Mouse (Mus musculus) stomach, embryonic 15.5 days (tissue): ENCODE data around the gene Gsto1. TPM values are rescaled to one million over a fixed set of nuclear protein-coding genes. Genes with fewer than 3 reads are reported as not detected.
A peak's percentile ranks its signal among the peaks of the same experiment; 100 is the strongest.
"Not testable (repeated sequence)": the region's sequence is repeated elsewhere in the genome, so short reads cannot be mapped to it uniquely, and the experiment has no call there.

ENCODE experiments used
- ATAC-seq: fragments of 200-750 bp; cut with Nextera tagmentation; 2 replicates; pipeline ENCODE4 v1.8.0; 2017; ENCODE audit warnings: low read depth, moderate number of reproducible peaks, moderate TSS enrichment; ENCODE audit not compliant: insufficient read depth, low FRiP score
- H3K27ac ChIP-seq: fragments of 300-500 bp; sonication (generic); 2 replicates; pipeline ENCODE4 v1.5.1; 2015; ENCODE audit warnings: mild to moderate bottlenecking, inconsistent platforms
- H3K27me3 ChIP-seq: fragments of 300-500 bp; sonication (generic); replicated peaks from 2 replicates; pipeline ENCODE4 v1.6.1; 2015; ENCODE audit warnings: inconsistent platforms
- H3K36me3 ChIP-seq: fragments of 300-500 bp; sonication (generic); 2 replicates; pipeline ENCODE4 v1.6.1; 2015; ENCODE audit warnings: inconsistent platforms
- H3K4me1 ChIP-seq: fragments of 300-500 bp; sonication (generic); 2 replicates; pipeline ENCODE4 v1.6.1; 2015; ENCODE audit warnings: inconsistent platforms
- H3K4me2 ChIP-seq: fragments of 300-500 bp; sonication (generic); 2 replicates; pipeline ENCODE4 v1.6.1; 2015; ENCODE audit warnings: mild to moderate bottlenecking, inconsistent platforms
- H3K4me3 ChIP-seq: fragments of 300-500 bp; sonication (generic); replicated peaks from 2 replicates; pipeline ENCODE4 v1.5.1; 2015; ENCODE audit warnings: inconsistent platforms
- H3K9ac ChIP-seq: fragments of 300-500 bp; sonication (generic); 2 replicates; pipeline ENCODE4 v1.6.1; 2015; ENCODE audit warnings: inconsistent platforms
- H3K9me3 ChIP-seq: fragments of 300-500 bp; sonication (generic); 2 replicates; pipeline ENCODE4 v1.6.1; 2016; ENCODE audit warnings: inconsistent platforms
- WGBS: fragments of 180-500 bp; shearing (Covaris S2); methylation state at CpG from one replicate; pipeline ENCODE4 v1.1.7; 2015; 5-methylcytosine and 5-hydroxymethylcytosine counted together
- polyA plus RNA-seq: library from polyadenylated mRNA; unstranded; fragments of >200 nt; fragmentation: Nextera tagmentation; extraction: Ambion mirVana; gene quantifications from 2 replicates; pipeline ENCODE4 v1.2.1, GENCODE M21; 2015

Gsto1 gene
- polyA plus RNA-seq, 1 experiment from 2014 or later = 1,161 TPM

DNA sequence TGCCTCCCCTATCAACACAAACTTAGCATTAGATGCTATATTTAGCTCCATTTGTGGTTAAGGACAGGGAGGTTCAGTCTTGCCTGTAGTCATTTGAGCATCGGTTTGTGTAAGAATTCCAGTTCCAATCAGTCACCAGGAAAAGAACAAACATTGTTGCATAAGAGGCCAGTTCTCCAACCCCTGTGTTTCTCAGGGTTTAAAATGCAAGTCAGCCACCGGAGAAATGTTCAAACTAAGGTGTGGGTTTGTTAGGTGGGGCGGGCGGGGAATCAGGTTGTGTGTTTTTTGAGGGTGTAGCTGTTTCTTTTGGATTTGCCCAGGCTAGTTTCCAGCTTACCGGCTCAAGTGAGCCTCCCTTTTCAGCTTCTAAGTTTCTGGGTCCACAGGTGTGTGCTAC, 20.2 kb upstream of the Gsto1 start:
- WGBS = 64% methylated on average over 5 of the region's 5 CpGs
- peak; percentile 81 for ATAC-seq
- Histone ChIP-seq H3K9ac (no peak overlapping the region), H3K4me2 (no peak overlapping the region), H3K36me3 (no peaks in the 10 kb centered on the region), H3K27me3 (no peaks in the 10 kb centered on the region), H3K4me1 (0 out of 2 replicates have a peak, but pooled peaks cover 8% of the 10 kb centered on the region), H3K9me3 (no peaks in the 10 kb centered on the region), H3K4me3 (no peak overlapping the region), H3K27ac (peak overlapping the region; percentile 82)

DNA sequence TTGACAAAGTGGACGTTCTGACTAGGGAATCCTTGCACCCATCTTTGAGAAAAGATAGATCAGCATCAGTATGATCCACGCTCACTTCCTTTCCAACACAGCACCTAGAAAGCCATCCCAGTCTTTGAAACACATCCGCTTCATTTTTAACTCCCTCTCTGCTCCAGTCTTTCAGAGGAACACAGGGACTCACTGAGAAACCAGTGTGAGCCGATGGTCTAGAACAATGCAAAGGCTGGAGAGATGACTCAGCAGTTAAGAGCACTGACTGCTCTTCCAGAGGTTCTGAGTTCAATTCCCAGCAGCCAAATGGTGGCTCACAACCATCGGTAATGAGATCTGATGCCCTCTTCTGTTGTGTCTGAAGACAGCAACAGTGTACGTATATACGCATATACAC, 19.0 kb upstream of the Gsto1 start:
- Histone ChIP-seq H3K9me3 (no peaks in the 10 kb centered on the region), H3K9ac (no peak overlapping the region), H3K27me3 (no peaks in the 10 kb centered on the region), H3K4me3 (no peak overlapping the region), H3K36me3 (no peaks in the 10 kb centered on the region), H3K4me1 (0 out of 2 replicates have a peak, but pooled peaks cover 8% of the 10 kb centered on the region), H3K27ac (peak overlapping the region; percentile 82), H3K4me2 (no peak overlapping the region)
- no peak for ATAC-seq
- WGBS = 81% methylated on average over 7 of the region's 7 CpGs

DNA sequence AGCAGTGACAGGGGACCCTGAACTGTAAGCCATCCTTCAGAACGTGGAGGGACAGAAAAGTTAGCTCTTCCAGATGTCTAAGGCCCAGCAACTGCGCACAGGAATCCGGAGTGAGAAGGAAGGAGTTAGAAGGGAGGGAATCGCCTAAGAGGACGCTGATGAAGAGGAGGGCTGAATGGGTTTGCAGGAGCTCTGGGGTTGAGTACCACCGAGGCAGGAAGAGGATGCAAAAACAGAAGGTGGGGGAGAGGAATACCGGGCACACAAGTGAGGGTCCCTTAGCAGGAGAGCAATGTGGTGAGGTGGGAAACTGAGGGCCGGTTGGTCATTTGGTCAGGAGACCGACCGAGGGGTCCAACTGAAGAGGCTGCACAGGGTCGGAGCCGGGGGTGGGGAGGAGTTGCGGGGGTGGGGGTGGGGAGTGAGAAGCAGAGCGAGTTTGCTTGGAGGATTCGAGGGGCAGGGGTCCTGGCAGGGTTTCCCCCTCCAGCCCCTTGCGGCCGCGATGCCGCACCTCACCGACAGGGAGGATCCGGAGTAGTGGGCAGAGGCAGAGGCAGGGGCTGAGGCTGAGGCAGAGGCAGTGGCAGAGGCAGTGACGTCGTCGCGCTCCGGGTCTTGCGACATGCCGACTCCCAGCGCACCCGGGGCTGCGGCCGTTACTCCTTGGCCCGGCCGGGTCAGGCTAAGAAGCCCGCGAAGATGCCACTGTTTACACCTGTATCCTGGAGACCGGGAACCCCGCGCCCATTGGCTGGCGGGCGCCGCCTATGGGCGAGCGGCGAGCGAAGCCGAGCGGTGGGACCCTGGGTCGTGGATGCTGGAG, 17.9 kb upstream of the Gsto1 start:
- 0 out of 2 replicates have a peak, but pooled peaks cover 8% of the 10 kb centered on the region for H3K4me1 ChIP-seq
- no peak overlapping the region for H3K27ac ChIP-seq
- peak overlapping the region; percentile 92 for H3K4me2 ChIP-seq
- peak overlapping the region; percentile 51 for H3K4me3 ChIP-seq
- no peaks in the 10 kb centered on the region for H3K36me3 ChIP-seq
- 4% methylated on average over 46 of the region's 49 CpGs for WGBS
- H3K9ac ChIP-seq = peak overlapping the region; percentile 9; the same call in 1 of the 2 replicates
- H3K27me3 ChIP-seq = no peaks in the 10 kb centered on the region
- peak; percentile 72 for ATAC-seq
- H3K9me3 ChIP-seq = no peaks in the 10 kb centered on the region

DNA sequence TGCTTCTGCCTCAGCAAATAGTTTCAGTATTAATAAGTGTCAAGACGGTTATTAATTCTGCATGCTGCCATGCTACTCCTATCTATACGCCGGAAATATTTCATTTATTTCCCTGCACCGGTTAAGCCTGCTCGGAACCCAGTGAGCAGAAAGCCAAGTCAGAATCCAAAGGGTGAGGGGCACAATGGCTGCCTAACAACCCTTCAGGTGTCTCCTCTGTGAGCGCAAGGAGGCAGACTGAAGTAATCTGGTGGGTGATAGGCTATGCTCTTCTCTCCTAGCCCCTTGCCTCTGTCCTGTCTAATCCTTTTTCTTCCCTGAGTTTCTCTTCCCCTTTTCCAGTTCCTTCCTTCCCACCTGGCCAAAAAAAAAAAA, 17.3 kb upstream of the Gsto1 start:
- Histone ChIP-seq H3K4me3 (peak overlapping the region; percentile 51), H3K9me3 (no peaks in the 10 kb centered on the region), H3K4me1 (0 out of 2 replicates have a peak, but pooled peaks cover 8% of the 10 kb centered on the region), H3K27me3 (no peaks in the 10 kb centered on the region), H3K27ac (no peak overlapping the region), H3K9ac (no peak overlapping the region), H3K4me2 (peak overlapping the region; percentile 92), H3K36me3 (no peaks in the 10 kb centered on the region)
- no peak for ATAC-seq
- WGBS = under 1% methylated on average over 6 of the region's 6 CpGs

DNA sequence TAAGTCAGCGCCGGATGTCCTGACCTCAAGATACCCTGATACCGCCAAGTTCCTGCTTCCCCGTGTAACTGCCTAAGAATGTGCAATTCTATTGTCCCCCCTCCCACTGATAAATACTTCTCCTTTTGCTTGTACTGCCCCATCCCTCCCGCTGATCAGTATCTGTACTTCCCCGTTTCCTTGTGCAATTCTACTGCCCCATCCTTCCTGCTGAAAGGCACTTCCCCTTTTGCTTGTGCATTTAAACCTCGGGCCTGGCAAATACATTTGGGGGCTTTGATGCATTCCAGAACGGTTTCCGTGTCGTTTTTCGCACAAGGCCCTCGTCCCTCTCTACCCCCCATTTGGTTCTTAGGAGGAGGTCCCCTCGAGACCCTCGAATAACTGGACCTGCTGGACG, 13.5 kb upstream of the Gsto1 start:
- not testable (repeated sequence) for H3K9me3 ChIP-seq, H3K4me1 ChIP-seq, H3K4me3 ChIP-seq, H3K27ac ChIP-seq, ATAC-seq, H3K4me2 ChIP-seq, H3K36me3 ChIP-seq, H3K9ac ChIP-seq, H3K27me3 ChIP-seq
- 72% methylated on average over 15 of the region's 15 CpGs for WGBS

DNA sequence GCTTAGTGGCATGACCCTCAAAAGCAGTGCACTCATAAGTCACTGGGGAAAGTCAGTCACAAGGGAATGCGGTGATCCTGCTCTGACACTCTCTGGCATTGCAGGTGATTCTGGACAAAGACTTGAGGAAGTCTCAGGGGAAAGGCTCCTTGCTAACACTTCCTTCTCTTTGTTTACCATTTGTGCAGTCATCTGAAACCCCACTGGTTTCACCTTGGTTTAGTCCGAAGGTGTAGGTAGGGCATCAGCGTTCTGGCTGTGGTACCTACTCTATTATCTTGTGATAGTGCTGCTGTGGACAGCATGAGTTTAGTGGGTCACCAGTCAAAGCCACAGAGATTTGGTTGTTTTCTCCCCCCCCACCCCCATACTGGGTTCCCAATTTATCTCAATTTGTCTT, 5.0 kb upstream of the Gsto1 start:
- ATAC-seq = no peak
- Histone ChIP-seq H3K27me3 (no peaks in the 10 kb centered on the region), H3K9me3 (no peaks in the 10 kb centered on the region), H3K27ac (no peak overlapping the region), H3K4me3 (no peak overlapping the region), H3K4me1 (no peaks in the 10 kb centered on the region), H3K36me3 (no peaks in the 10 kb centered on the region), H3K9ac (no peak overlapping the region), H3K4me2 (no peak overlapping the region)
- 86% methylated on average over 3 of the region's 3 CpGs for WGBS

DNA sequence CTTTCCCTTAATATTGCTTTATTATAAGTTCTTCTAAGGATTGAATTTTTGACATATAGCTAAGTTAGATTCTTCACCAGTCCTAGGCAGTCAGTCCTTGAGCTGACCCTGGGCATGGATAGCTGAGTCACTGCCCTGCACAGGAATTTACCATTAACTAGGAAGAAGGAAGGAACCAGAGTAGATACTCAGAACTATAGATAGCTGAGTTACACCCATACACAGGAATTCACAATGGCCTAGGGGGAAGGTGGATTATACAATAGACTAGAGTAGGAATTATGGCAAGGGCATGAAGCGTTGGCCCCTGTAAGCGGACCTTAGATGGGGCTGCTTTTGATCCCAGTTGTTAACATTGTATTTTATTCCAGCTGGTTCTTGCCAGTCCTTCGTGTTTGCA, 2.6 kb upstream of the Gsto1 start:
- 75% methylated on average over 3 of the region's 3 CpGs for WGBS
- not testable (repeated sequence) for H3K4me1 ChIP-seq, H3K4me3 ChIP-seq, H3K36me3 ChIP-seq, H3K27me3 ChIP-seq, H3K9ac ChIP-seq, H3K9me3 ChIP-seq, ATAC-seq, H3K27ac ChIP-seq, H3K4me2 ChIP-seq

DNA sequence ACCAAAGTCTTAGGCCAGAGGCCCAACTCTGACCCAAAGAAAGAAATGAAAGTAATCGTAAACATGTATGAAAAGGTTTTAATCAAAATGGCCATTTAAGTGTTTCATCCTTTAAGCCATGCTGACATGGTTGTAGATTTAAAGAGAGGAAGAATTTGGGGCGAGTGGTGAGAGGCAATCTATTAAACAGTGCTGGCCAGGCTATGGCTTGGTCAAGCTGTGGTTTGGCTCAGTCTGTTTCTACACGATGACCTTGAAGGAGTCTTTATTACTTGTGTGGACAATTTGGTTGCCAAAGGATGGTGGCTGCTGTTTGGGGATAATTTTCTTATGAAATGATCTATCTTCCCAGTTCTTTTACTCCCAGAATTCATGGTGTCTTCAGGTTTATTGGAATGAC, 1.7 kb upstream of the Gsto1 start:
- Histone ChIP-seq H3K27me3 (no peaks in the 10 kb centered on the region), H3K4me2 (no peak overlapping the region), H3K27ac (no peak overlapping the region), H3K36me3 (no peaks in the 10 kb centered on the region), H3K9me3 (no peaks in the 10 kb centered on the region), H3K9ac (no peak overlapping the region), H3K4me1 (0 out of 2 replicates have a peak, but pooled peaks cover 5% of the 10 kb centered on the region), H3K4me3 (no peak overlapping the region)
- no peak for ATAC-seq
- 83% methylated on average over 3 of the region's 3 CpGs for WGBS

DNA sequence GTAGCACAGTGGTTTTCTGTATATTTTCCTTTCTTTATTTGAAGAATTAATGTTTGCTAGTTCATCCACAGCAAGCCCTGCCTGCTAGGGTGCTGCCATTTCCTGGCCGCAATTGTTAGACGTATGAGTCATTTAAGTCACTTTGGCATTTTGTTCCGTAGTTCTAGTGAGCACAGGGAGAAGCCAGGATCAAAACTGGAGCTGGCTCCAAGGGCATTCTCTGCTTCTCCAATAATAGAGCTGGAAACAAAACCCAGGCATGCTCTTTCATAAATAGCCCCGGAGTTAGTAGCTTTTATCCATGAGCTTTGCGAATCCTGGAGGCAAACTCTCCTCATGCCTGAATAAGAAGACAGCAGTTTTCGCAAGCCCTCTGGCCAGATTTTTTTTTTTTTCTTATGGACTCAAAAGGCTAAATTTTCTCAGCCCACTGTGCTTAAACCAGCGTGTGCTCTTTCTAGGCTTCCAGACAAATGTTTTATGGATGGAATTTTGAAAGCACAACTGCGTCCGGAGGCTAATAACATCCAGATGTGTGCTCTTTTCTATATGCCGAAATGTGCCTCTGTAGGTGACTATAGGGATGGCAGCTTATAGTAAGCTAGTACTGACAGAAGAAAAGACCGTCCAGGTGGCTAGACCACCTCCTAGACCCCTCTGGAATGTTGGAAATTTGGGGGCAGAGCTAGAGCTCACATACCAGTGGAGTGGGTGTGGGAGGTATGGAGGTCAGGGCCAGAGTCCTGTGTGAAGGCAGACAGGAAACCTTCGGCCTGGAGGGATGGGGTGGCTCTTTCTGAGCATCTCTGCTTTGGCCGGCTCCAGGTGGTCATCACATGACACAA, 597 bp upstream of the Gsto1 start:
- ATAC-seq = peak; percentile 52
- H3K9ac ChIP-seq = no peak overlapping the region

DNA sequence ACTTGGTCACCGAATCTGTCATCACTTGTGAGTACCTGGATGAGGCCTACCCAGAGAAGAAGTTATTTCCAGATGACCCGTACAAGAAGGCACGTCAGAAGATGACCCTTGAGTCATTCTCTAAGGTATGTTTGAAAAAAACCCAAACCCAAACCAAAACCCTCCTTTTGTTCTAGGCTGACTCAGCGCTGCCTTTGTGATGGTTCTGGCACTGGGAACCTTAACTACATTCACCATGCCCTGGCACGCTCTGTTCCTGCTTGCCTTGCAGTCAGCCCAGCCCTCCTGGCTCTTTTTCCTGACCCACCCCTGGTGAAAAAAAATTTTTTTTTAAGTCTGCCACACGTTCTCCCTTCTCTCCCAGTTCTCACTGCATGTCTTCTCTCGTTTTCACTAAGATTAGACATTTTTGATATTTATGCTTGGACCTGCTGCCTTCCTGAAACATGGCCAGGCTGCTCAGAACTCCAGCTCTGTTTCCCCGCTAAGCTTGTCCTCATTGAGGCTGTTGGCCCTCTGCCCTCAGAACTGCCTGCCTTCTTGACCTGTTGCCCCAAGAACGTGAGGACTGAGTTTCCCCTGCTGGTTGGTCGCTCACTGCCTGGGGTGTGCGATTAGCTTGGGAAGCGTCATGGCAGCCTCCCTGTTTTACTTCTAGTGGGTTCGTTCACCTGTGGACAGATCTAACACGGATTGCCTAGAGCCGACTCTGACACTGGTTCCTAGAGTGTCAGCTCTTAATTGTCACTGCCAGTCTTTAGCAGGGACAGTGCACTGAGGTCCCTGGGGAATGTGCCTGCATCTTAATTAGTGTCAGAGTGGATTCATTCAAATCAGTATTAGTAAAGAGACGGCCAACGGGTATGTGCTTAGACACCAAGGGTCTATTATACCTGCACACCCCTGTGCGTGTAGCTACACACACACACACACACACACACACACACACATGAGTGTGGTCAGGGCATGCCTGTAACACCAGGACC, 3.5 kb downstream of the Gsto1 start:
- peak overlapping the region; percentile 67; the same call in 1 of the 2 replicates for H3K27ac ChIP-seq
- H3K9ac ChIP-seq = no peak overlapping the region
- H3K4me3 ChIP-seq = no peak overlapping the region
- 0 out of 2 replicates have a peak, but pooled peaks cover 5% of the 10 kb centered on the region for H3K4me1 ChIP-seq
- H3K9me3 ChIP-seq = no peaks in the 10 kb centered on the region
- peaks cover 5% of the 10 kb centered on the region; the same call in 1 of the 2 replicates for H3K36me3 ChIP-seq
- peak overlapping the region; percentile 10 for H3K4me2 ChIP-seq
- WGBS = 81% methylated on average over 18 of the region's 18 CpGs
- no peaks in the 10 kb centered on the region for H3K27me3 ChIP-seq
- ATAC-seq = no peak

More for the DNA sequence above, 597 bp upstream of the Gsto1 start:
- 11% methylated on average over 13 of the region's 13 CpGs for WGBS
- Histone ChIP-seq H3K4me3 (peak overlapping the region; percentile 60), H3K27me3 (no peaks in the 10 kb centered on the region), H3K36me3 (no peaks in the 10 kb centered on the region; the same call in 1 of the 2 replicates), H3K4me2 (peak overlapping the region; percentile 89), H3K9me3 (no peaks in the 10 kb centered on the region), H3K27ac (peak overlapping the region; percentile 48), H3K4me1 (0 out of 2 replicates have a peak, but pooled peaks cover 5% of the 10 kb centered on the region)

DNA sequence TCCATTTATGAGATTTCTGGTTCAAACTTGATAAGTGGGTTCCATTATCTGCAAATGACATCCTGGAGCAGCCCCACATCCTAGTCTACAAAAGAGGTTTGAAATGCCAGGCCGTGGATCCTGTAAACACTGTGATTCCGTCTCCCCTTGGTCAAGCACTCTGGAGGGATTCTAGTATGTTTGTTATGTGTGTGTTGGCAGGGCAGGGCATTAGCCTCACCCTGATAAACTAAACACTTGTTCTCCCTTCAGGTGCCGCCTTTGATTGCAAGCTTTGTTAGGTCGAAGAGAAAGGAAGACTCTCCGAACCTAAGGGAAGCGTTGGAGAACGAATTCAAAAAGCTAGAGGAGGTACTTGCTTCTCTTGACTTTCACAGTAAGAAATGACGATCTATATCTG, 4.4 kb downstream of the Gsto1 start:
- Histone ChIP-seq H3K27ac (peak overlapping the region; percentile 67; the same call in 1 of the 2 replicates), H3K4me3 (no peak overlapping the region), H3K36me3 (peaks cover 5% of the 10 kb centered on the region; the same call in 1 of the 2 replicates), H3K27me3 (no peaks in the 10 kb centered on the region), H3K4me2 (0 out of 2 replicates have a peak overlapping the region, but pooled peaks have one; percentile 10), H3K9me3 (no peaks in the 10 kb centered on the region), H3K4me1 (0 out of 2 replicates have a peak, but pooled peaks cover 5% of the 10 kb centered on the region), H3K9ac (no peak overlapping the region)
- 69% methylated on average over 8 of the region's 8 CpGs for WGBS
- ATAC-seq = no peak
